Mouse (Mus musculus): ENCODE results near the gene Spred2.

Spred2 gene

DNA sequence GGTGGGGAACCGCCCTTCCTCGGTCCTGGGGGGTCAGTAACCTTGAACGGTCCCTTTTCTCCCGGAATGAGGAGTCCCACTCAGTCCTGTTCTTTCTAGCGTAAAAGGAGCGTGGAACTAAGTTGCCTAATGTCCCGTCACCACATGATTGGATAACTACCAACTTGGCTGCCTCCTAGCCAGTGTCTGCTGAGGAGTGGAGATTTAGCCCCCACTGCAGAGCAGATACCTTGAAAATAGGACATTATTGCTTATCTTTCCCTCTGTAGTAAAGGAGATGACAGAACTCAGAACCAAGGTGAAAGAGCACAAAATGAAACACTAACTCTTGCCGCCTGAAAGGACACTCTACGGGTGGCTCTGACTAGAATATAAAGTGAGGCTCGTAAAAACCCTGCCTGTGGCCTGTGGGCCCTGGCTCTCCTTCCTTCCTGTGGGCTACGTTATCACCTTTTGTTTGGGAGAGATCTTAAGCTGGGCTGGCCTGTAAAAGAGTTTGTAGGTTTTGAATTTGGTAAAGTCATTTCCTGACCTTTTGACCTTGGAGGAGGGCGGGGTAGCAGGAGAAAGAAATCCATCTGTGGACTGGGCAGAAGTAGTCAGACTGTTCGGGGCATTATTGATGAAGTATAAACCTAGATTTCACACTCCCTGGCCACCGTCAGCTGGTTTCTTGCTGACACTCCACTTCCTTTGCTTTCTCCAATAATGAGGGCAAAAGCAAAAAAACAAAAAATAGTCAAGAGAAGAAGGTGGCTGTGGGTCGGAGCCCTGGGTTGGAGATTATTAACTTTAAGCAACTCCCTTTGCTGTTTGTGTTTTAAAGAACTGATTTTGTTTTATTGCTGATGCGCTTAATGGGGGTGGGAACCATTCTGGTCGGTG lies 62.9 kb downstream of the Spred2 start:
- DNase-seq, result peak; percentile 60

GRCm38 (mm10) chr11:19987756-19988091 lies 63.5 kb downstream of the Spred2 start:
- no peak for DNase-seq

- DNase-seq, result no peak
These were observed 64.0 kb downstream of the Spred2 start for GRCm38 (mm10) chr11:19988224-19988623.

DNA sequence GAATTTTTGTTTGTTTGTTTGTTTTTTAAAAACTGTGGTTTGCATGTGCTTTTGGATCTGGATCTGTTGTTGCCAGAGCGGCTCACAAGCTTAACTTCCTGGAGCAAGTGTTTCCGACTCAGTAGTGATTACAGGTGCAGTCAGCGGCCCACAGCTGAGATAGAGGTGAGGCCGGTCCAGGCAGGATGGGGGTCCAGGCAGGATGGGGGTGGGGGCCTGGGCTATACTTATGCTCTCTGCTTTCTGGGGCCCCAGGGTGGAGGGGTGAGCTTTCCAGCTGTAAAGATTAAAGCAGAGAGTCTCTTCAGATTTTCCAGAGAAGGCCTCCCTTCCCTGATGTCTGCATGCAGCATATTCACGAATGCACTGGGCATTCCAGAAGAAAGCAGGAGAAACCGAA lies 64.5 kb downstream of the Spred2 start:
- no peak for DNase-seq

- DNase-seq, result no peak
These were observed 65.2 kb downstream of the Spred2 start for GRCm38 (mm10) chr11:19989141-19989910.

- no peak for DNase-seq
These were observed 66.6 kb downstream of the Spred2 start for GRCm38 (mm10) chr11:19990731-19991130.

DNA sequence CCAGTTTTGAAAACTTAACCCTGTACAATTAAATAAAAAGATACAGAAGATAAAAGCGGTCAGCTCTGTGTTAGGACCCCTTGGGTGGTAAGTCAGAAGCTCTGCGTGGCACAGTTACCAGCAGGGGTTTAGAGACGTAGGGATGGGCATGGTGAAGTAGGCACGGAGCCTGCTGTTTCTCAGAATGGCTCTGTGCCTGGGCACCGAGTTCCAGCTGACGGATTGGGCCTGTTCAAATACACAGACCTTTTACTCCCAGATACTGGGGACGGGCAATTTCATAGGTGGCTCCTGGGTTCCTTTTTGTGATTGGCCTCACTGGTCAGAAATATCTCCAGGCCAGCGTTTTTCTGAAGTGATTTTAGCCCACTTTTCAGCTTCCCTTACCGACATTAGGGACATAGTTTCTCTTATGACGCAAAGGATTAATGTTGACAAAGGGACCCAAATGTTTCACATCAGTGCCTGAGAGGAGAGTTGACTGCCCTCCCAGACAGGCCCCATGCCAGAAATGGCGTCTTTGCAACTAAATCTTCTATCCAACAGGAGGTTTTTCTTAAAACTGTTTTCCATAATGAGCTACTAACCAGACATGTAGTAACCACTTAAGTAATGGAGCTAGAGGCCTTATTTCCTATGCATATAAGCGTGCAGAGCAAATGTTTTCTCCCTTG lies 67.3 kb downstream of the Spred2 start:
- DNase-seq, result peak; percentile 74

GRCm38 (mm10) chr11:19992341-19993281 lies 68.4 kb downstream of the Spred2 start:
- DNase-seq, result no peak

DNA sequence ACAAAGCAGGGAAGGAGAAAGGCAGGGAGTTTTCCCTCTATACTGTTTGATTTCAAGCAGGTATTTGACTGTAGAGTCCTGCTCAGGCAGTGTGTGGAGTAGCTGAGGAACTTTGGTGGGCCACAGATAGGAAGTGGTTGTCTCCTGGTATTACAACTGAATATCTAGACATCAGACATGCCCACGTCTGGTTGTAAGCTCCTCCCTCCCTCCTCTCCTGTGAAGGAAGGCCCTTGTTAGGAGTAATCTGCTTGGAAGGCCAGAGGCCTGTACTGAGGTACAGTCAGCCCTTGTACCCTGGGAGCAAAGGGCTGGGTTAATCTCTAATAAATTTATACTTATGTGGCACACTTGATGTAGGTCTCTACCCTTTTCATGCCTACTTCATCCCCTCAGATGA lies 69.6 kb downstream of the Spred2 start:
- no peak for DNase-seq

- DNase-seq, result no peak
These were observed 70.2 kb downstream of the Spred2 start for GRCm38 (mm10) chr11:19994262-19994790.

- DNase-seq, result peak; percentile 54
These were observed 73.8 kb downstream of the Spred2 start for GRCm38 (mm10) chr11:19997940-19998339.

GRCm38 (mm10) chr11:20002883-20003282 lies 78.7 kb downstream of the Spred2 start:
- DNase-seq, result no peak

- no peak for DNase-seq
These were observed 83.5 kb downstream of the Spred2 start for GRCm38 (mm10) chr11:20007701-20008100.

DNA sequence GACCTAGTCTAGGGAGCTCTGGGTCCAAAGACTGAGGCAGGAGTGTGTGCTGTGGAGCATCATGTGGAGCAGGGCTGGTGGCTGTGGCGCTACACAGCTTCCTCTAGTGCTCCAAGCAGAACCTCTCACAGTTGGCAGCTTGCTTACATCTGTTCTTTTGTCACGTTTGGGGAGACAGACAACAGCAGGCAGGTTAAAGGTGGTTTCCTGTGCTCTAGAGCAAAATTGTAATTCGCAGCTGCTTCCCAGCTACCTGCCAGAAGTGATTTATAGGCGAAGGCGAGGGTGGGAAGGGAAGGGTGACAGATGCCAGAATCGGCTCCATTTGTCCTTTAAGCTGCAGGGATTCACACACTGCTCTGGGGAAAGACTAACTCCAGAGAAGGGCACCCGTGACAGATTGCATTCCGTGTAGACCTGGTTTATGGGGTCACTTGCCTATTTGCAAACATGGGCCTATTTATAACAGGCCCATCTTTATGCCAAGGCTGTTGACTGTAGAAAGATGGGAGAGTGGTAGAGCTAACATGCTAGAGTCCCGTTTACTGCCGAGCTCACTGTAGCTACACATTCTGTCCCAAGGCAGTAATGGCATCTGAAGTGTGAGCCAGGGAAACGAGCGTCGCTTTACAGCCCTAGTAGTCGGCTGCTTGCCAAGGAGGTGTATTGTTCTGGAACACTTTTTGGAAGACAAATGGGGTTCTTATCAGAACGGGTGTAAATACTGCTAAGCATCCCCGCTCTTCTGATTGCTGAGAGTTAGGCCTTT lies 87.2 kb downstream of the Spred2 start:
- DNase-seq, result no peak

- DNase-seq, result no peak
These were observed 89.2 kb downstream of the Spred2 start for GRCm38 (mm10) chr11:20013366-20013765.

DNA sequence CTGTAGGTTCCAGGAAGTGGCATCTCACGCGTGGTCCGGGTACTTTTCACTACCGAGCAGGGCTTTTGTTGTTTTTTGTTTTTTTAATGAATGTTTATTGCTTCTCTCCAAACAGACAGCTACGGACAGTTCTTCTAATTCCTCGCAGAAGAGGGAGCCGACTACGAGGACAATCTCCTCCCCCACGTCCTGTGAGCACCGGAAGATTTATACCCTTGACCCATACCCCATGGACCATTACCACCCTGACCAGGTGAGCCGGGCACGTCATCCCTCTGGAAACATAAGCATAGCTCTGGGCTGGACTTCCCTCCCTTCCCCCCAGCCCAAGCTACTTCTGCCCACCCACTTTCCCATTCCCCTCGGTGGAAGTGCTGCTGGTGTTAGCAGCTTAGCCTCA lies 93.8 kb downstream of the Spred2 start:
- no peak for DNase-seq

DNA sequence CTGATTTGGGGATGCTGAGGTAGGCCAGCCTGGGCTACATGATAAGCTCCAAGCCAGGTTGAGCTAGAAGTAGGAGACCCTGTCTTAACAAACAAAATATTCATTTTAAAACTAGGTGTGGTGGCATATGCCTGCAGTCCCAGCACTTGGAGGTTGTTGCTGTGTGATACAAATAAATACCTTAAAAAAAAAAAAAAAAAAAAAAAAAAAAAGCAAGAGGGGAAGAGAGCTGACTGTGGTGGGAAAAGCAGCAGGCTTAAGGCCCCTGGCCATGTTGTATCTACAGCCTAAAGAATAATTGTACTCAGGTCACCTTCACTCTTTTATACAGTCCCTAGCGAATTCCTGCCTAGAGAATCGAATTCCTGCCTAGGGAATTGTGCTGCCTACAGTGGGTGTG lies 94.7 kb downstream of the Spred2 start:
- DNase-seq, result no peak

DNA sequence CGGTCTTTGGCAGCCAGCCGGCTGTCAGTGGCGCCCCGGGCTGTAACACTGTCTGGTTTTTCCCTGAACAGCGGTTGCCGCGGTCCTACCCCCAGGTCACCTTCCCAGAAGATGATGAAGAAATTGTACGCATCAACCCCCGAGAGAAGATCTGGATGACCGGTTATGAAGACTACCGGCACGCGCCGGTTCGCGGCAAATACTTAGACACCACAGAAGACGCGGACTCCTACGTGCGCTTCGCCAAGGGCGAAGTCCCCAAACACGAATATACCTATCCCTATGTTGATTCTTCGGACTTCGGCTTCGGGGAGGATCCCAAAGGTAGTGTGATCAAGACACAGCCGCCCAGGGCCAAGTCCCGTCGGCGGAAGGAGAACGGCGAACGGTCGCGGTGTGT lies 96.5 kb downstream of the Spred2 start:
- DNase-seq, result no peak

- no peak for DNase-seq
These were observed 98.3 kb downstream of the Spred2 start for GRCm38 (mm10) chr11:20022462-20022861.

GRCm38 (mm10) chr11:20022911-20023482 lies 98.8 kb downstream of the Spred2 start:
- DNase-seq, result no peak

GRCm38 (mm10) chr11:20025899-20026298 lies 101.7 kb downstream of the Spred2 start:
- peak; percentile 25 for DNase-seq

All from lung, postnatal 10 days (tissue).